Mouse (Mus musculus) hindbrain, embryonic 14.5 days (tissue): ENCODE measurements around the gene Bckdha. TPM values are rescaled to one million over a fixed set of nuclear protein-coding genes. Genes with fewer than 3 reads are reported as not detected.
A peak's percentile ranks its signal among the peaks of the same experiment; 100 is the strongest.

Source experiments
- ATAC-seq: fragments of 200-750 bp; cut with Nextera tagmentation; 2 replicates; pipeline ENCODE4 v1.8.0; 2017; ENCODE audit warnings: moderate number of reproducible peaks, mild to moderate bottlenecking, moderate TSS enrichment, moderate library complexity; ENCODE audit not compliant: low FRiP score
- DNase-seq: peaks from one replicate; pipeline ENCODE4 v3.0.0-alpha.2; 2015; ENCODE audit warnings: low spot score
- H3K27ac ChIP-seq: fragments of 300-500 bp; sonication (generic); 2 replicates; pipeline ENCODE4 v1.5.1; 2014; ENCODE audit warnings: mild to moderate bottlenecking, moderate library complexity
- H3K27me3 ChIP-seq: fragments of 300-500 bp; sonication (generic); 2 replicates; pipeline ENCODE4 v1.6.1; 2014; ENCODE audit warnings: mild to moderate bottlenecking, low read length, mixed read lengths; ENCODE audit not compliant: control insufficient read depth, insufficient read depth
- H3K36me3 ChIP-seq: fragments of 300-500 bp; sonication (generic); replicated peaks from 2 replicates; pipeline ENCODE4 v1.6.1; 2014; ENCODE audit not compliant: control insufficient read depth, insufficient read depth
- H3K4me1 ChIP-seq: fragments of 300-500 bp; sonication (generic); replicated peaks from 2 replicates; pipeline ENCODE4 v1.6.1; 2014; ENCODE audit warnings: antibody characterized with exemption, low read length, mixed read lengths; ENCODE audit not compliant: control insufficient read depth, insufficient read depth
- H3K4me2 ChIP-seq: fragments of 300-500 bp; sonication (generic); replicated peaks from 2 replicates; pipeline ENCODE4 v1.6.1; 2014; ENCODE audit warnings: mild to moderate bottlenecking, moderate library complexity
- H3K4me3 ChIP-seq: fragments of 300-500 bp; sonication (generic); replicated peaks from 2 replicates; pipeline ENCODE4 v1.5.1; 2014; ENCODE audit warnings: mild to moderate bottlenecking, low read length
- H3K9ac ChIP-seq: fragments of 300-500 bp; sonication (generic); 2 replicates; pipeline ENCODE4 v1.6.1; 2014
- H3K9me3 ChIP-seq: fragments of 300-500 bp; sonication (generic); 2 replicates; pipeline ENCODE4 v1.6.1; 2016; ENCODE audit warnings: low read length; ENCODE audit not compliant: control insufficient read depth
- WGBS: fragments of 180-500 bp; shearing (Covaris S2); extraction: QIAGEN DNeasy Blood & Tissue Kit; methylation state at CpG from one replicate; pipeline ENCODE4 v1.1.7; 2014; 5-methylcytosine and 5-hydroxymethylcytosine counted together
- polyA plus RNA-seq: library from polyadenylated mRNA; unstranded; fragments of >200 nt; fragmentation: Nextera tagmentation; extraction: Ambion mirVana; gene quantifications from 2 replicates; pipeline ENCODE4 v1.2.1, GENCODE M21; 2014

Bckdha gene
- polyA plus RNA-seq, 1 experiment from 2014 or later: 37.3 TPM

DNA sequence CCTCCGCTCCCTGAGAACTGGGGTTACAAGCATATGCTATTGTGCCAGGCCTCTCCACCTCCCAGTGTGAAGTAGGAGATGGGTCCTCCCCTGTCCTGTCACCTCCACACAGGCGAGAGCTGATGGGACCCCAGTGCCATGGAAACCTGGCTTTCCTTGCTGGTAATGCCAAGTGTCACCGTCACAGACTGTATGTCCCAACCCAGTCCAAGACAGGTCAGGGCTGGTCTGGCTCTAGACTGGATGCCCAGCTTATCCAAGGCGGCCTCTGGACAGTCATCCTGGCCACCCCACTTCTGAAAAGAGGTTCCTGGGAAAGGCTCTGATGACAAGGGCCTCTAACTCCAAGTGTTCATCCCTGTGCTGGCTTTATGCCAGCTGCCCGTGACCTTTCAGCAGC is 21.7 kb downstream of the Bckdha start:
- Histone ChIP-seq H3K9me3 (no peaks in the 10 kb centered on the region), H3K4me1 (no peaks in the 10 kb centered on the region), H3K36me3 (peaks cover 74% of the 10 kb centered on the region), H3K27ac (no peak overlapping the region), H3K9ac (no peak overlapping the region), H3K27me3 (no peaks in the 10 kb centered on the region), H3K4me3 (no peak overlapping the region), H3K4me2 (no peak overlapping the region)
- no peak for DNase-seq
- WGBS: 83% methylated on average over 5 of the region's 5 CpGs
- no peak for ATAC-seq

GRCm38 (mm10) chr7:25636373-25636772 is 22.4 kb downstream of the Bckdha start:
- no peak overlapping the region for H3K4me2 ChIP-seq
- no peaks in the 10 kb centered on the region for H3K9me3 ChIP-seq
- no peaks in the 10 kb centered on the region for H3K27me3 ChIP-seq
- no peak overlapping the region for H3K27ac ChIP-seq
- DNase-seq (no peak), ATAC-seq (no peak)
- H3K4me1 ChIP-seq: no peaks in the 10 kb centered on the region
- peaks cover 78% of the 10 kb centered on the region for H3K36me3 ChIP-seq
- H3K4me3 ChIP-seq: no peak overlapping the region
- WGBS: 64% methylated on average over 3 of the region's 3 CpGs
- no peak overlapping the region for H3K9ac ChIP-seq

- 95% methylated on average over 5 of the region's 5 CpGs for WGBS
Measured at GRCm38 (mm10) chr7:25632679-25633078, 26.1 kb downstream of the Bckdha start.

DNA sequence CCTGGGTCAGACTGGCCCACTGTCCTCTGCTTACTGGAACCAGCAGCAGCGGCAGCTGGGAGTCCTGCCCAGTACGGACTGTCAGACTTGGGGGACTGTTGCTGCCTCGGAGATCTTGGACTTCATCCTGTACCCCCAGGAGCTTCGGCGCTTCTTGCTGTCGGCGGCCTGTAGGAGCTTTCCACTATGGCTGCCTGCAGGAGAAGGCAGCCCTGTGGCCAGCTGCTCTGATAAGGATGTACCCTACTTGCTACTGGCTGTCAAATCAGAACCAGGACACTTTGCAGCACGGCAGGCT is 30.5 kb downstream of the Bckdha start:
- Histone ChIP-seq H3K4me3 (no peak overlapping the region), H3K9me3 (no peaks in the 10 kb centered on the region), H3K9ac (no peak overlapping the region), H3K27ac (no peak overlapping the region), H3K4me2 (peak overlapping the region; percentile 43; the same call in 1 of the 2 replicates), H3K36me3 (peaks cover 51% of the 10 kb centered on the region), H3K27me3 (peaks cover 19% of the 10 kb centered on the region), H3K4me1 (peaks cover 9% of the 10 kb centered on the region; the same call in 1 of the 2 replicates)
- no peak for DNase-seq
- WGBS: 56% methylated on average over 8 of the region's 8 CpGs
- no peak for ATAC-seq

More at GRCm38 (mm10) chr7:25632679-25633078, 26.1 kb downstream of the Bckdha start:
- ATAC-seq (no peak), DNase-seq (no peak)
- no peaks in the 10 kb centered on the region for H3K9me3 ChIP-seq
- H3K27ac ChIP-seq: no peak overlapping the region
- H3K4me3 ChIP-seq: no peak overlapping the region
- peaks cover under 1% of the 10 kb centered on the region; the same call in 1 of the 2 replicates for H3K4me1 ChIP-seq
- no peak overlapping the region for H3K9ac ChIP-seq
- H3K36me3 ChIP-seq: peaks cover 67% of the 10 kb centered on the region
- peaks cover 15% of the 10 kb centered on the region for H3K27me3 ChIP-seq
- no peak overlapping the region for H3K4me2 ChIP-seq

DNA sequence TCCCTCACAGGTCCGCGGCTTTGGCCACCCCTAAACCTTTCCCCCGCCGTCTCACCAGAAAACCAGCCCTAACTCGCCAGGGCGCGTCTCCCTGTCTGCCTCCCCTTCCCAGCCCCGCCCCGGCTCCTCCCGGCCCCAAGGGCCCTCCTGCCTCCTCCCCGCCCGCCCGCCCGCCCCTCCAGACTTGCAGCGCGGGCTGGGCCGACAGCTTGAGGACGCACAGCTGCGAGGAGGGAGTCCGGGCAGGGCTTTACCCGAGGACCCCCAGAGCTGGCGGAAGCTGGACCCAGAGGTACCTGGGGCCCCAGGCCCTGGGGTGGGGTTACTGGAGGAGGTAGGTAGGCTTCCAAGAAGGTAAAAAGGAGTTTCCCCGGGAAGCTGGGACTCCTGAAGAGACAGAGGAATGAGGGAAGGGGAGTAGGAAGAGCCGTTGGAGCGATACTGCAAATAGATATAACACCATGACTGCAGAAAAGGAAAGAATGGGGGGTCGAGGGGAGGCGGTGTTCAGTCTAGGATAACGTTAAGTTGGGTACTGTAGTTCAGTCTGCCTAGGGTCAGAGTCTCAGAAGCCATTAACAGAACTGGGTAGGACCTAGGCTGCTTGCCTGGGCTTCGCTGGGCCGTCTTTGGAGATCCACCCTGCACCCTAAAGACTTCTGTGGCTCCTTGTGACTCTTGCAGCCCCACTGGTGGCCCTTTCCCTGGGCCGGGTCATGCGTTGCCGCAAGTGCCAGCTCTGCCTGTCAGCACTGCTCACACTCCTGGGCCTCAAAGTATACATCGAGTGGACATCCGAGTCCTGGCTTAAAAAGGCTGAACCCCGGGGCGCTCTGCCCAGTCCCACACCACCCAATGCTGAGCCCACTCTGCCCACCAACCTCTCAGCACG is 31.1 kb downstream of the Bckdha start:
- ATAC-seq: no peak
- H3K9ac ChIP-seq: no peak overlapping the region
- H3K4me2 ChIP-seq: peak overlapping the region; percentile 43
- peaks cover 51% of the 10 kb centered on the region for H3K36me3 ChIP-seq
- whole genome bisulfite sequencing: 19% methylated on average over 38 of the region's 38 CpGs
- H3K27me3 ChIP-seq: peaks cover 19% of the 10 kb centered on the region
- H3K27ac ChIP-seq: no peak overlapping the region
- peak overlapping the region; percentile 9 for H3K4me3 ChIP-seq
- no peak for DNase-seq
- H3K4me1 ChIP-seq: peaks cover 9% of the 10 kb centered on the region; the same call in 1 of the 2 replicates
- no peaks in the 10 kb centered on the region for H3K9me3 ChIP-seq

DNA sequence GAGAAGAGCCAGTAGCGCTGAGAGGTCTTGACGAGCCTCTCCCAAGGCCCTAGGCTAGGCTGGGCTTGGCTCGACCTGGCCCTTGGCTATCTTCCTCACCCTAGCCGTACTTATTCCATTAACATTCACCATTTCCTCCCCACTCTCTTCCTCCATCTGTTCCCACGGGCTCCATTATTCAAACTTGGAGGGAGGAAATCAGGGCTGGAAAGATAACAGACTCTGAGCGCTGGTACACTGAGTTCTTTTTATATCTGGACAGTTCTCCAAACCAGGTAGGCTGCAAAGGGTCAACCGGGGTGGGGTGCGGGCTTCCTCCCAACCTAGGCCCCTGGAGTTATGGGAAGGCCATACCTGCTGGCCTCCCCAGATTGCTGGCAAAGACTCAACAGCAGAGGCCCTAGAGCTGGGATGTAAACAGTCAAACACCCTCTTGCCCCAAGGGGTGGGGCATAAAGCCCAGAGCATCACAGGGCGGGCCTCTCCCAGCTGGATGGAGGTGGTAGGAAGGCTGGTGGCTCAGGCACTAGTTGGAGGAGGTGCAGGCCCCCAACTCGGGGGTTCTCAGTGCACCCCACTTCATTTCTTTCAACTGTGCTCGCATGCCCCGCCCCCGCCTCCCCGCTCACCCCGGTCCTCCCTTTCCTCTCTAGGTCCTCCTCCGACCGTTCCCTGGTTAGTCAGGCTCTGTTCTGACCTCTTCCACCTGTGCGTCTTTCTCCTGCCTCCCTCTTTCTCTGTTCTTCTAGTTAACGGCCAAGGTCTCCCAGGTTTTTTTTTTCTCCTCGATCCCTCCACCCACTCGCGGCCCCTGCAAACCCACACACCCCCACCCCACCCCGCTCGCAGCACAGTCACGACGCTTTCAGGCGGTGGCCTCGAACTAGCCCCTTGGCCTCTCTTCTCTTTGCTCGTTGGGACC is 32.0 kb downstream of the Bckdha start, which contains the start of gene B3gnt8:
Gene B3gnt8 (plus strand): TSS at position 146 of the 922 bp plus-strand sequence.
- peaks cover 9% of the 10 kb centered on the region; the same call in 1 of the 2 replicates for H3K4me1 ChIP-seq
- ATAC-seq: no peak
- no peak for DNase-seq
- H3K27me3 ChIP-seq: peaks cover 19% of the 10 kb centered on the region
- WGBS: 21% methylated on average over 29 of the region's 29 CpGs
- no peaks in the 10 kb centered on the region for H3K9me3 ChIP-seq
- H3K36me3 ChIP-seq: peaks cover 51% of the 10 kb centered on the region
- H3K27ac ChIP-seq: no peak within 1 kb of the TSS
- H3K4me3 ChIP-seq: peak within 1 kb of the TSS; percentile 9
- H3K4me2 ChIP-seq: peak within 1 kb of the TSS; percentile 43
- H3K9ac ChIP-seq: no peak within 1 kb of the TSS

- ATAC-seq: no peak
- peaks cover 9% of the 10 kb centered on the region; the same call in 1 of the 2 replicates for H3K4me1 ChIP-seq
- H3K36me3 ChIP-seq: peaks cover 48% of the 10 kb centered on the region
- H3K9ac ChIP-seq: no peak overlapping the region
- H3K27ac ChIP-seq: no peak overlapping the region
- peaks cover 19% of the 10 kb centered on the region for H3K27me3 ChIP-seq
- H3K4me3 ChIP-seq: no peak overlapping the region
- DNase-seq: no peak
- WGBS: 79% methylated on average over 10 of the region's 10 CpGs
- H3K4me2 ChIP-seq: no peak overlapping the region
- H3K9me3 ChIP-seq: no peaks in the 10 kb centered on the region
Measured at GRCm38 (mm10) chr7:25625594-25626250, 33.1 kb downstream of the Bckdha start.

DNA sequence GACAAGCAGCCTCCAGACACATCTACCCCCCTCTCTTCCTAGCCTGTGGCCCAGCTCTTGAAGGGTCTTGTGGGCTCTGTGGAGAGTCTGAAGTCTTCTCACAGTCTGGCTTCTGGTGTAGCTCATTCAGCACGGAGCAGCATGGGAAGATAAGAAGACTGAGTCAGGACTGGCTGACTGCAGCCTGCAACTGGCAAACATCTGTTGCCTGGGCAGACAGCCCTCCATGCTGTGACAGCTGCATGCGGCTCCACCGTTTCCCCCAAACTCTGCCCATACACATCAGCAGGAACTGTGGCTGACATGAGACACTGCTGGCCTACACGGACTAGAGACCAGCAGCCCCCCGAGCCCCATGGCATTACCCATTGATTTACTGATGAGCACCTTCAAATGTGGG is 33.9 kb downstream of the Bckdha start:
- Histone ChIP-seq H3K4me1 (peaks cover 12% of the 10 kb centered on the region; the same call in 1 of the 2 replicates), H3K9me3 (no peaks in the 10 kb centered on the region), H3K4me2 (no peak overlapping the region), H3K27me3 (peaks cover 19% of the 10 kb centered on the region), H3K27ac (no peak overlapping the region), H3K4me3 (no peak overlapping the region), H3K36me3 (peaks cover 39% of the 10 kb centered on the region), H3K9ac (no peak overlapping the region)
- ATAC-seq: no peak
- DNase-seq: no peak
- WGBS: 89% methylated on average over 5 of the region's 5 CpGs
